14 mouse cellular contexts compared by ENCODE assay signal in the genomic region with DNA sequence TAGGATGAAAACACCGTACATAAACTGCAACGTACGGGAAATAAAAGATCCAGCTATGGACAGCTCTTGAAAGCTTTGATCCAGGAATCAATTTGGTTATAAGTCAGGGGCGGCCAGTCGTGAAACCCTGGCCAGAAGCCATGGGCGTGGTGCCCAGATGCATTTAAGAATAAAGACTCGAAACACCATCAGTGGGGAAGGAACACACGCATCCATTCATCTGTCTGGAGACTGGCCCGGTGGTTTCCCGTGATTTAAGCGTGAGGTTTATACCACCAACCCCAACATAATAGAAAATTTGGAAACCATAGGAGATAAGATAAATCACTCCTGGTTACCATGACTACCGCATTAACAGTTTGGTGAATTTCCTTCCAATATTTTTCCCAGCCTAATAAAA. TPM values are rescaled to one million over a fixed set of nuclear protein-coding genes. Genes with fewer than 3 reads are reported as not detected.
DNase-seq lines count a peak whose midpoint lies in the region; ATAC-seq and TF ChIP-seq lines count a peak whose summit lies in the region.
"Had no signal": no experiment of that assay in that cellular context is flagged by ENCODE, and none has a peak within 500 bp of the region (broad histone marks: within the 10 kb centered on the region; RNA-seq: fewer than 3 reads in every experiment).

No protein-coding gene starts in this region.

- TF ChIP-seq POLR2A in brain, embryonic 14.5 days (IDR thresholded peaks at IDR 0.05; ENCODE audit: borderline replicate concordance, extremely low read depth, insufficient read depth, insufficient read length, poor library complexity, severe bottlenecking), result no peak

- H3K4me2 ChIP-seq in hindbrain, embryonic 13.5 days, result peak overlapping the region; percentile 37
- H3K4me2 ChIP-seq in midbrain, embryonic 15.5 days, result peak overlapping the region; percentile 6; the same call in 1 of the 2 replicates
- H3K4me2 ChIP-seq in intestine, postnatal 0 days (replicated peaks; ENCODE audit: low read depth), result no peak overlapping the region
- H3K4me2 ChIP-seq: lung, embryonic 15.5 days had no signal

- DNase-seq in kidney, postnatal 14 days, result peak; percentile 44
- no peak for DNase-seq in kidney, adult 8-10 months
- DNase-seq in brain, embryonic 14.5 days (ENCODE audit: low read depth), result peak; percentile 83
- DNase-seq in urinary bladder, adult 2 months (ENCODE audit: low spot score), result no peak
- DNase-seq: cerebellum, adult 9-11 months; heart, adult 11 months; heart, postnatal 10 days; thymus, postnatal 14 days had no signal

- TF ChIP-seq CTCF in brain, embryonic 14.5 days (IDR thresholded peaks at IDR 0.05; ENCODE audit: borderline replicate concordance, extremely low read depth, insufficient read depth, insufficient read length), result no peak
- TF ChIP-seq CTCF in intestine, postnatal 0 days (IDR thresholded peaks at IDR 0.05; ENCODE audit: low read depth), result no peak

- H3K9ac ChIP-seq in hindbrain, embryonic 13.5 days, result 0 out of 2 replicates have a peak overlapping the region, but pooled peaks have one; percentile 29
- H3K9ac ChIP-seq in midbrain, embryonic 15.5 days, result no peak overlapping the region
- no peak overlapping the region for H3K9ac ChIP-seq in intestine, postnatal 0 days (ENCODE audit: low read depth, low read length)
- H3K9ac ChIP-seq: lung, embryonic 15.5 days had no signal

- H3K27ac ChIP-seq in hindbrain, embryonic 13.5 days, result peak overlapping the region; percentile 87
- peak overlapping the region; percentile 46 for H3K27ac ChIP-seq in midbrain, embryonic 15.5 days
- H3K27ac ChIP-seq in intestine, postnatal 0 days (ENCODE audit: low read depth, low read length), result no peak overlapping the region
- H3K27ac ChIP-seq: lung, embryonic 15.5 days had no signal

- H3K36me3 ChIP-seq in hindbrain, embryonic 13.5 days, result peaks cover 6% of the 10 kb centered on the region; the same call in 1 of the 2 replicates
- H3K36me3 ChIP-seq in midbrain, embryonic 15.5 days (replicated peaks), result no peaks in the 10 kb centered on the region
- H3K36me3 ChIP-seq in intestine, postnatal 0 days (ENCODE audit: control insufficient read depth, insufficient read depth), result no peaks in the 10 kb centered on the region
- H3K36me3 ChIP-seq: lung, embryonic 15.5 days had no signal

- H3K4me1 ChIP-seq in hindbrain, embryonic 13.5 days (replicated peaks), result peaks cover 82% of the 10 kb centered on the region
- H3K4me1 ChIP-seq in midbrain, embryonic 15.5 days, result peaks cover 74% of the 10 kb centered on the region
- H3K4me1 ChIP-seq in intestine, postnatal 0 days (replicated peaks; ENCODE audit: control insufficient read depth, insufficient read depth, low read length), result no peaks in the 10 kb centered on the region
- H3K4me1 ChIP-seq: lung, embryonic 15.5 days; megakaryocyte, embryonic 14.5 days had no signal

- WGBS in hindbrain, embryonic 13.5 days, result 21% methylated on average over 12 of the region's 12 CpGs
- 20% methylated on average over 12 of the region's 12 CpGs for WGBS in midbrain, embryonic 15.5 days
- WGBS in intestine, postnatal 0 days, result 65% methylated on average over 12 of the region's 12 CpGs

- H3K4me3 ChIP-seq in hindbrain, embryonic 13.5 days, result no peak overlapping the region
- no peak overlapping the region for H3K4me3 ChIP-seq in midbrain, embryonic 15.5 days
- no peak overlapping the region for H3K4me3 ChIP-seq in intestine, postnatal 0 days (ENCODE audit: low read depth, low read length)
- H3K4me3 ChIP-seq: lung, embryonic 15.5 days; megakaryocyte, embryonic 14.5 days had no signal

- H3K9me3 ChIP-seq in hindbrain, embryonic 13.5 days, result no peaks in the 10 kb centered on the region
- H3K9me3 ChIP-seq in midbrain, embryonic 15.5 days, result no peaks in the 10 kb centered on the region
- H3K9me3 ChIP-seq in intestine, postnatal 0 days (ENCODE audit: control insufficient read depth), result no peaks in the 10 kb centered on the region
- H3K9me3 ChIP-seq: lung, embryonic 15.5 days; megakaryocyte, embryonic 14.5 days had no signal

- H3K27me3 ChIP-seq in hindbrain, embryonic 13.5 days, result no peaks in the 10 kb centered on the region
- no peaks in the 10 kb centered on the region for H3K27me3 ChIP-seq in midbrain, embryonic 15.5 days (replicated peaks)
- H3K27me3 ChIP-seq in intestine, postnatal 0 days (replicated peaks; ENCODE audit: control insufficient read depth, insufficient read depth, low read length), result no peaks in the 10 kb centered on the region
- H3K27me3 ChIP-seq: lung, embryonic 15.5 days had no signal

- peak; percentile 25; the same call in 1 of the 2 replicates for ATAC-seq in hindbrain, embryonic 13.5 days (ENCODE audit: low FRiP score)
- no peak for ATAC-seq in midbrain, embryonic 15.5 days (replicated peaks)
- no peak for ATAC-seq in intestine, postnatal 0 days
- ATAC-seq: CD4-positive, CD25-positive, alpha-beta regulatory T cell, adult 4 months had no signal

RNA-seq across cellular contexts. Expression of a gene that starts 16.9 kb away (rescaled TPM):
- 117 and 152 TPM in 2 replicates for polyA plus RNA-seq in brain, embryonic 14.5 days (2012; rRNA removed)
- polyA plus RNA-seq in hindbrain, embryonic 13.5 days (2015; fragmentation: Nextera tagmentation; extraction: Ambion mirVana), result 50.0 TPM in 2 replicates
- polyA plus RNA-seq in midbrain, embryonic 15.5 days (2015; fragmentation: Nextera tagmentation; extraction: Ambion mirVana), result 61.5 and 68.6 TPM in 2 replicates
- 0.38 and 0.45 TPM in 2 replicates for polyA plus RNA-seq in urinary bladder, adult 2 months (2012; rRNA removed)
- 0.77 and 1.7 TPM in 2 replicates for polyA plus RNA-seq in intestine, postnatal 0 days (2015; fragmentation: Nextera tagmentation; extraction: Ambion mirVana)
- polyA plus RNA-seq: CD4-positive, CD25-positive, alpha-beta regulatory T cell, adult 4 months had no signal

Comparison
In these comparisons a context has a peak if more than half of its experiments do, and no peak if none do; other contexts are left out.
1. DNase-seq: peak in kidney, postnatal 14 days (single experiment) and brain, embryonic 14.5 days (single experiment); none in kidney, adult 8-10 months (0 of 2) and urinary bladder, adult 2 months (single experiment).
2. RNA of a gene that starts 16.9 kb away (polyA plus RNA-seq): 117 to 152 TPM in brain, embryonic 14.5 days, 61.5 to 68.6 TPM in midbrain, embryonic 15.5 days and 50.0 TPM in hindbrain, embryonic 13.5 days; 0.77 to 1.7 TPM in intestine, postnatal 0 days and 0.38 to 0.45 TPM in urinary bladder, adult 2 months; every median in the first group is over 10 times any median in the second.